9 mouse cellular contexts compared by ENCODE assay signal in the genomic region with DNA sequence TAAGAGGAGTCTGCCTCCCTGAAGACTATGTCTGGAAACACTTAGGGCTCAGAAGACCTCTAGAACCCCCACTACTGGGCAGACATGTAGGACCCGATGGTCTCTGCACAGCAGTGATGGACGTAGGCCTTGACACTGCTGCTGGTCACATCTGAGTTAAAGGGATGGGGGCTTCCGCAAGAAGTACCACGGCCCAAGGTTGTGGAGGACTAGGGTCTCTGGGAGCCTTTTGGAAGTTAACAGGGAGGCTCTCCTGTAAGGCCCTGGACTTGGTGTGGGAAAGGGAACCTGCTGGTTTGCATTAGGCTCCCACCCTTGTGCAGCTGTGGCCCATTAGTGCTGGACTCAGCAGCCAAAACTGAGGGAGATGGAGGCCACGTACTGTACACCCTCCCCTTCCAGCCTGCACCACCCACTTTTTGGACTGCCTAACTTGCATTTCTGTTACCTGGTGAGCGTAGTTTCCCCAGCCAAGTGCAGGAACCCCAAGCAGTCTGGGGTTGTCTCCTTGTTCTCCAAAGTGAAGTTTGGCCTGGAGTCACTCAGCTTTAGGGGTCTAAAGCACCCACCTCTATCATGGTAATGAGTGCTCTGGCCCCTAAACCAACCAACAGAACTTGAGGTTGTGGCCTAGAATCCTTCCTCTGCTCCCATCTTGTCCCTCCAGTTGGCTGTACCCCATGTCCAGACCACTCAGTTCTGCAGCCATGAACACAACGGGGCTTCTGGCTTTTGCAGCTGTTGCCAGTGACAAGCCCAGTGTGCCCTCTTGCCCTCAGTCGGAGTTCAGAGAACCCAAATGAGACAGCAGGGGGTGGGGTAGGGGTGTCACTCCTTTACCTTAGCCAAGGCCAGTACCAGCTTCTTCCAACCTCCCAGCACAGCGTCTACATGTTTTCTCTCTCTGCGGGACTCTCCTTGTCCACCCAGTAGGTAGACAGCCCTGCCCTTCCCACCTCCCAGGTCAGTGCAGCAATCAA. TPM values are rescaled to one million over a fixed set of nuclear protein-coding genes. Genes with fewer than 3 reads are reported as not detected.
DNase-seq lines count a peak whose midpoint lies in the region; ATAC-seq and TF ChIP-seq lines count a peak whose summit lies in the region.
"Had no signal": no experiment of that assay in that cellular context is flagged by ENCODE, and none has a peak within 500 bp of the region (broad histone marks: within the 10 kb centered on the region; RNA-seq: fewer than 3 reads in every experiment).

No protein-coding gene starts in this region.

- H3K4me2 ChIP-seq in heart, embryonic 11.5 days, result peak overlapping the region; percentile 95
- peak overlapping the region; percentile 97 for H3K4me2 ChIP-seq in forebrain, embryonic 14.5 days (ENCODE audit: low read length)
- H3K4me2 ChIP-seq in intestine, postnatal 0 days (replicated peaks; ENCODE audit: low read depth), result peak overlapping the region; percentile 100
- H3K4me2 ChIP-seq in neural tube, embryonic 13.5 days, result peak overlapping the region; percentile 87

- intact Hi-C loops in heart, postnatal 36 days (cut with DNase I), result loop anchor here (2.0 kb wide), 1 partner anchor 73 kb away; no protein-coding TSS in a partner anchor
- intact Hi-C loops in left cerebral cortex, postnatal 25 days (cut with DNase I), result no loop called here

- H3K4me1 ChIP-seq in heart, embryonic 11.5 days (ENCODE audit: control insufficient read depth, insufficient read depth, low read length), result peaks cover 30% of the 10 kb centered on the region
- H3K4me1 ChIP-seq in forebrain, embryonic 14.5 days (ENCODE audit: control insufficient read depth, insufficient read depth, low read length), result peaks cover 12% of the 10 kb centered on the region
- 0 out of 2 replicates have a peak, but pooled peaks cover 4% of the 10 kb centered on the region for H3K4me1 ChIP-seq in intestine, postnatal 0 days (replicated peaks; ENCODE audit: control insufficient read depth, insufficient read depth, low read length)
- peaks cover 43% of the 10 kb centered on the region for H3K4me1 ChIP-seq in neural tube, embryonic 13.5 days (replicated peaks)

- H3K27me3 ChIP-seq in heart, embryonic 11.5 days (ENCODE audit: control insufficient read depth, insufficient read depth, low read length), result no peaks in the 10 kb centered on the region; the same call in 1 of the 2 replicates
- no peaks in the 10 kb centered on the region for H3K27me3 ChIP-seq in forebrain, embryonic 14.5 days (replicated peaks; ENCODE audit: control insufficient read depth, insufficient read depth, low read length)
- no peaks in the 10 kb centered on the region for H3K27me3 ChIP-seq in intestine, postnatal 0 days (replicated peaks; ENCODE audit: control insufficient read depth, insufficient read depth, low read length)
- no peaks in the 10 kb centered on the region for H3K27me3 ChIP-seq in neural tube, embryonic 13.5 days

- H3K27ac ChIP-seq in heart, embryonic 11.5 days (ENCODE audit: low read depth, low read length), result 0 out of 2 replicates have a peak overlapping the region, but pooled peaks have one; percentile 93
- H3K27ac ChIP-seq in forebrain, embryonic 14.5 days (ENCODE audit: low read depth, low read length), result no peak overlapping the region
- no peak overlapping the region; the same call in 1 of the 2 replicates for H3K27ac ChIP-seq in intestine, postnatal 0 days (ENCODE audit: low read depth, low read length)
- H3K27ac ChIP-seq in neural tube, embryonic 13.5 days (replicated peaks), result peak overlapping the region; percentile 92; the same call in 1 of the 2 replicates

- DNase-seq in heart, postnatal 36 days, result no peak
- DNase-seq in NIH3T3 (ENCODE audit: low read depth), result peak; percentile 90
- peak; percentile 3 for DNase-seq in forebrain, embryonic 14.5 days (ENCODE audit: low spot score)
- DNase-seq in left cerebral cortex, postnatal 25 days (ENCODE audit: low spot score in 2 of 2), result no peak
- DNase-seq in frontal cortex, adult 2 months (ENCODE audit: extremely low spot score in 1 of 2, low spot score in 1 of 2), result no peak

- no peak for ATAC-seq in heart, embryonic 11.5 days (replicated peaks; ENCODE audit: insufficient number of reproducible peaks, low FRiP score, low TSS enrichment)
- ATAC-seq in forebrain, embryonic 14.5 days, result no peak
- ATAC-seq in intestine, postnatal 0 days, result no peak
- ATAC-seq in neural tube, embryonic 13.5 days (ENCODE audit: low read depth), result no peak

- peaks cover 21% of the 10 kb centered on the region for H3K36me3 ChIP-seq in heart, embryonic 11.5 days (ENCODE audit: control insufficient read depth, insufficient read depth, low read length)
- peaks cover 42% of the 10 kb centered on the region for H3K36me3 ChIP-seq in forebrain, embryonic 14.5 days (ENCODE audit: control insufficient read depth, insufficient read depth, low read length)
- H3K36me3 ChIP-seq in intestine, postnatal 0 days (ENCODE audit: control insufficient read depth, insufficient read depth), result peaks cover 34% of the 10 kb centered on the region
- H3K36me3 ChIP-seq in neural tube, embryonic 13.5 days, result peaks cover 45% of the 10 kb centered on the region

- H3K4me3 ChIP-seq in heart, embryonic 11.5 days (ENCODE audit: low read depth, low read length), result peak overlapping the region; percentile 84; the same call in 1 of the 2 replicates
- H3K4me3 ChIP-seq in forebrain, embryonic 14.5 days (ENCODE audit: low read depth, low read length), result peak overlapping the region; percentile 86
- no peak overlapping the region for H3K4me3 ChIP-seq in intestine, postnatal 0 days (ENCODE audit: low read depth, low read length)
- peak overlapping the region; percentile 91 for H3K4me3 ChIP-seq in neural tube, embryonic 13.5 days

- TF ChIP-seq CTCF in intestine, postnatal 0 days (IDR thresholded peaks at IDR 0.05; ENCODE audit: low read depth), result no peak

- WGBS in heart, embryonic 11.5 days (ENCODE audit: insufficient replicate concordance), result 55% methylated on average over 10 of the region's 10 CpGs
- WGBS in forebrain, embryonic 14.5 days, result 54% methylated on average over 10 of the region's 10 CpGs
- WGBS in intestine, postnatal 0 days, result 50% methylated on average over 10 of the region's 10 CpGs
- WGBS in neural tube, embryonic 13.5 days, result 57% methylated on average over 10 of the region's 10 CpGs

- no peaks in the 10 kb centered on the region for H3K9me3 ChIP-seq in heart, embryonic 11.5 days (replicated peaks; ENCODE audit: control insufficient read depth, low read length)
- H3K9me3 ChIP-seq in forebrain, embryonic 14.5 days (replicated peaks; ENCODE audit: control insufficient read depth, low read length), result no peaks in the 10 kb centered on the region
- no peaks in the 10 kb centered on the region for H3K9me3 ChIP-seq in intestine, postnatal 0 days (ENCODE audit: control insufficient read depth)
- H3K9me3 ChIP-seq in neural tube, embryonic 13.5 days, result no peaks in the 10 kb centered on the region
- H3K9me3 ChIP-seq: G1E had no signal

- H3K9ac ChIP-seq in heart, embryonic 11.5 days (ENCODE audit: low read depth, low read length), result peak overlapping the region; percentile 92
- no peak overlapping the region for H3K9ac ChIP-seq in forebrain, embryonic 14.5 days (ENCODE audit: low read length)
- no peak overlapping the region for H3K9ac ChIP-seq in intestine, postnatal 0 days (ENCODE audit: low read depth, low read length)
- H3K9ac ChIP-seq in neural tube, embryonic 13.5 days, result peak overlapping the region; percentile 97

RNA-seq across cellular contexts. Expression of gene Zfp651, which starts 1.0 kb away (rescaled TPM):
- polyA plus RNA-seq in heart, embryonic 11.5 days (2014; fragmentation: Nextera tagmentation; extraction: Ambion mirVana), result 7.1 and 7.8 TPM in 2 replicates
- 100 to 1,000 TPM; 120 to 124 TPM for total RNA-seq in heart, postnatal 36 days (2021)
- polyA plus RNA-seq in forebrain, embryonic 14.5 days (2014; fragmentation: Nextera tagmentation; extraction: Ambion mirVana), result 7.4 and 9.5 TPM in 2 replicates
- polyA plus RNA-seq in intestine, postnatal 0 days (2015; fragmentation: Nextera tagmentation; extraction: Ambion mirVana), result 6.2 and 6.8 TPM in 2 replicates
- polyA plus RNA-seq in neural tube, embryonic 13.5 days (2015; fragmentation: Nextera tagmentation; extraction: Ambion mirVana), result 18.2 and 19.2 TPM in 2 replicates
- 100 to 1,000 TPM; 108 to 115 TPM for total RNA-seq in left cerebral cortex, postnatal 25 days (2021)
- polyA plus RNA-seq in frontal cortex, adult 2 months (2012; rRNA removed), result 98.0 and 101 TPM in 2 replicates

RNA-seq across cellular contexts. Expression of gene Klhl40, which starts 19.3 kb away (rescaled TPM):
- 0.59 and 0.84 TPM in 2 replicates for polyA plus RNA-seq in heart, embryonic 11.5 days (2014; fragmentation: Nextera tagmentation; extraction: Ambion mirVana)
- total RNA-seq in heart, postnatal 36 days (2021), result 10 to 100 TPM in 1 of 2 experiments, 1 to 10 TPM in 1; 8.4 to 10.2 TPM
- 0.49 and 0.60 TPM in 2 replicates for polyA plus RNA-seq in forebrain, embryonic 14.5 days (2014; fragmentation: Nextera tagmentation; extraction: Ambion mirVana)
- 0.33 and 0.43 TPM in 2 replicates for polyA plus RNA-seq in intestine, postnatal 0 days (2015; fragmentation: Nextera tagmentation; extraction: Ambion mirVana)
- 0.95 and 2.0 TPM in 2 replicates for polyA plus RNA-seq in neural tube, embryonic 13.5 days (2015; fragmentation: Nextera tagmentation; extraction: Ambion mirVana)
- 1 to 10 TPM; 4.9 to 5.5 TPM for total RNA-seq in left cerebral cortex, postnatal 25 days (2021)
- polyA plus RNA-seq in frontal cortex, adult 2 months (2012; rRNA removed), result 10.1 and 11.4 TPM in 2 replicates
- total RNA-seq: G1E had no signal
- polyA plus RNA-seq: G1E had no signal

RNA-seq across cellular contexts. Expression of gene Hhatl, which starts 34.2 kb away (rescaled TPM):
- 3.6 and 4.8 TPM in 2 replicates for polyA plus RNA-seq in heart, embryonic 11.5 days (2014; fragmentation: Nextera tagmentation; extraction: Ambion mirVana)
- total RNA-seq in heart, postnatal 36 days (2021), result 100 to 1,000 TPM; 101 to 127 TPM
- not detected in 2 replicates for polyA plus RNA-seq in forebrain, embryonic 14.5 days (2014; fragmentation: Nextera tagmentation; extraction: Ambion mirVana)
- 1.3 and 1.6 TPM in 2 replicates for polyA plus RNA-seq in intestine, postnatal 0 days (2015; fragmentation: Nextera tagmentation; extraction: Ambion mirVana)
- 0.10 and 0.37 TPM in 2 replicates for polyA plus RNA-seq in neural tube, embryonic 13.5 days (2015; fragmentation: Nextera tagmentation; extraction: Ambion mirVana)
- total RNA-seq in left cerebral cortex, postnatal 25 days (2021), result 10 to 100 TPM; 16.1 to 18.8 TPM
- polyA plus RNA-seq in frontal cortex, adult 2 months (2012; rRNA removed), result 17.7 and 19.6 TPM in 2 replicates
- total RNA-seq: G1E had no signal
- polyA plus RNA-seq: G1E had no signal

RNA-seq across cellular contexts. Expression of gene Nktr, which starts 39.2 kb away (rescaled TPM):
- 46.8 and 64.6 TPM in 2 replicates for polyA plus RNA-seq in heart, embryonic 11.5 days (2014; fragmentation: Nextera tagmentation; extraction: Ambion mirVana)
- 10 to 100 TPM; 33.0 to 33.7 TPM for total RNA-seq in heart, postnatal 36 days (2021)
- 41.5 and 53.0 TPM in 2 replicates for polyA plus RNA-seq in forebrain, embryonic 14.5 days (2014; fragmentation: Nextera tagmentation; extraction: Ambion mirVana)
- polyA plus RNA-seq in intestine, postnatal 0 days (2015; fragmentation: Nextera tagmentation; extraction: Ambion mirVana), result 32.5 and 35.6 TPM in 2 replicates
- 56.5 and 58.6 TPM in 2 replicates for polyA plus RNA-seq in neural tube, embryonic 13.5 days (2015; fragmentation: Nextera tagmentation; extraction: Ambion mirVana)
- total RNA-seq in left cerebral cortex, postnatal 25 days (2021), result 100 to 1,000 TPM in 1 of 2 experiments, 10 to 100 TPM in 1; 95.5 to 124 TPM
- polyA plus RNA-seq in frontal cortex, adult 2 months (2012; rRNA removed), result 133 and 161 TPM in 2 replicates

RNA-seq across cellular contexts. Expression of gene Ss18l2, which starts 48.0 kb away (rescaled TPM):
- polyA plus RNA-seq in heart, embryonic 11.5 days (2014; fragmentation: Nextera tagmentation; extraction: Ambion mirVana), result 153 and 161 TPM in 2 replicates
- total RNA-seq in heart, postnatal 36 days (2021), result 100 to 1,000 TPM; 125 to 135 TPM
- polyA plus RNA-seq in forebrain, embryonic 14.5 days (2014; fragmentation: Nextera tagmentation; extraction: Ambion mirVana), result 149 and 186 TPM in 2 replicates
- polyA plus RNA-seq in intestine, postnatal 0 days (2015; fragmentation: Nextera tagmentation; extraction: Ambion mirVana), result 144 and 145 TPM in 2 replicates
- polyA plus RNA-seq in neural tube, embryonic 13.5 days (2015; fragmentation: Nextera tagmentation; extraction: Ambion mirVana), result 162 and 189 TPM in 2 replicates
- 10 to 100 TPM; 79.0 to 92.0 TPM for total RNA-seq in left cerebral cortex, postnatal 25 days (2021)
- polyA plus RNA-seq in frontal cortex, adult 2 months (2012; rRNA removed), result 101 and 118 TPM in 2 replicates

Comparison
In these comparisons a context has a peak if more than half of its experiments do, and no peak if none do; other contexts are left out.
1. H3K27ac ChIP-seq: peak in heart, embryonic 11.5 days (single experiment) and neural tube, embryonic 13.5 days (single experiment); none in forebrain, embryonic 14.5 days (single experiment) and intestine, postnatal 0 days (single experiment).
2. H3K9ac ChIP-seq: peak in heart, embryonic 11.5 days (single experiment) and neural tube, embryonic 13.5 days (single experiment); none in forebrain, embryonic 14.5 days (single experiment) and intestine, postnatal 0 days (single experiment).
3. DNase-seq: peak in NIH3T3 (single experiment) and forebrain, embryonic 14.5 days (single experiment); none in heart, postnatal 36 days (0 of 2), left cerebral cortex, postnatal 25 days (0 of 2) and frontal cortex, adult 2 months (0 of 2).
4. Peak in every context shown above with its lines, with median percentiles within 50 percentile points of each other: H3K4me2 ChIP-seq.